Mouse (Mus musculus) common myeloid progenitor, adult 5-6 weeks (primary cell): ENCODE measurements at regions not wholly inside any gene's neighbourhood (a gene's known extent, or its start where the extent isn't known, plus 50 kb on each side); places are given as distances from the start of the nearest gene placed in this dataset.

Experiments used
- ATAC-seq: replicated peaks from 2 replicates; pipeline ENCODE4 v1.8.0; 2016; ENCODE audit warnings: low read depth, mild to moderate bottlenecking, moderate TSS enrichment, inconsistent platforms; ENCODE audit not compliant: poor library complexity, severe bottlenecking

DNA sequence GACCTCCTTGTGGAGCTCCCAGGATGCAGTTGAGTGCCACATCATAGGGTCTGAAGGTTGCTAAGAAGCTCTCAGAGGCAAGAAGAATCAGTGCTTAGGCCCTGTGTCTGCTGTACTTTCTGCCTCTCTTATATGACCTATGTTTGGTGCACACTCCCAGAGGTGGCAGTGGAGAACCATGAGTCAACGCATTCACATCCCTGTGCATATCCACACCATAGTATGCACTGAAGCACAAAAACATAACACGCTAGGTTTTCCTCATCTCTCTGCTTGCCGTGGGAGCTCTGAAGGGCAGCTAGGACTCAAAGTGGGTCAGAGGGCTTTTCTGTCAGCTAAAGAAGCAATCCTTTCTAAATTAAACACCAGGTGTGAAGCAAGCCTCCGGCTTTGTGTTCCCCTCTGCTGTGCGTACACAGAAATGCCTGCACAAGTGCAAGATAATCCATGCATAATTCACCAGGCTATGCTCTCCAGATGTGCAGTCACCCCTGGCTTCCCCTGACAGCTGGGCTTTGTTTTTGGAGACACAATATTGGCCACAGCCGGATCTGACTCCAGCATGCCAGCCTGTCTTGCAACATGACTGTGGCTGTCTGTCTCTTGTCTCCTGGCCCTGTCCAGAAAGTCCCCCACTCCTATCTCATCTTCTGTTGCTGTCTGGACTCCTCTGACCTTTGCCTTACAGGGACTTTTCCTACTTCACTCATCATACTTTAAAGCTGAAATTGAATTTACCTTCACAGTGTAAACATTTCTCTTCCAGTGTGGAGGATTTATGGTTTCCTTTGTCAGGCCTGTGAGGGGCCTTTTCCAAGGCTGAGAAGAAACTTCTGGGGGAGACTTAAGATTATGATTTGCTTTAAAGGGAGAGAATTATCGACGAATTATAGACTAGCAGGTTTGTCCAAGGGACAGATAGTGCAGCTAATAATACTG lies 405.1 kb upstream of the Mctp2 start:
- ATAC-seq = no peak

DNA sequence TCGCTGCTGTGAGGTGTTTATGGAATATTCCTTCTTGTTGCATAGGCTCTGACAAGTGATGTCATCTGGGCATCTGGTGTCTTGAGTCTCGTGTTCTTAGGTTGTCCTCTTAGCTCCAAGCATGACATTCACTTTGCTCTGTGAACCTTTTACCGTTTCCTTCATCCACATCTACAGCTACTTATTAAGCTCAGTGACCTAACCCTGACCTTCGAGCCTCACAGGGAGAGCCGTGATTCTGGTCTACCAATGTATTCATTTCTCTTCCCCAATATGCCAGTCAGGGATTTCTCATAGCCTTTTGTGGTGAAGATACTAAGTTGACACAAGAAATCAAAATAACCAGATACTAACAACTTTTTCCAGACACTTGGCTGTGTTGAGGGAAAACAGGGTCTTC lies 409.0 kb upstream of the Mctp2 start:
- no peak for ATAC-seq

DNA sequence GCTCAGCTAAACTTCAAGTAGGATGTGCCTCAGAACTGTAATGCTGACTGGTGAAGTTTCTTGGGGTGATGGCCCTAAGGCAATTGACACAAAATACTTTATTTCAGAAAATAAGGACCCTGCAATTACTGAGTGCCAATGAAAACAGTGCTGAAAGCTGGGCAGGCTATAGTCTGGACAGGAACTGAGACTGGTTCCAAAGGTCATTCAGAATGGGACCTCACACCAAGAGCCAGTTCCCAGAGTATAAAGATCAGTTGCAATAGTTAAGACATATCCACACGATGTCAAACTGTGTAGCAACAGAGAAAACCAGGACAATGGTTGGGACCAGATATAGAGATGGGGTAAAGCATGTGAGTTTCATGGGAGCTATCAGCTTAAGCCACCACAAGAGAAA lies 409.6 kb upstream of the Mctp2 start:
- no peak for ATAC-seq

DNA sequence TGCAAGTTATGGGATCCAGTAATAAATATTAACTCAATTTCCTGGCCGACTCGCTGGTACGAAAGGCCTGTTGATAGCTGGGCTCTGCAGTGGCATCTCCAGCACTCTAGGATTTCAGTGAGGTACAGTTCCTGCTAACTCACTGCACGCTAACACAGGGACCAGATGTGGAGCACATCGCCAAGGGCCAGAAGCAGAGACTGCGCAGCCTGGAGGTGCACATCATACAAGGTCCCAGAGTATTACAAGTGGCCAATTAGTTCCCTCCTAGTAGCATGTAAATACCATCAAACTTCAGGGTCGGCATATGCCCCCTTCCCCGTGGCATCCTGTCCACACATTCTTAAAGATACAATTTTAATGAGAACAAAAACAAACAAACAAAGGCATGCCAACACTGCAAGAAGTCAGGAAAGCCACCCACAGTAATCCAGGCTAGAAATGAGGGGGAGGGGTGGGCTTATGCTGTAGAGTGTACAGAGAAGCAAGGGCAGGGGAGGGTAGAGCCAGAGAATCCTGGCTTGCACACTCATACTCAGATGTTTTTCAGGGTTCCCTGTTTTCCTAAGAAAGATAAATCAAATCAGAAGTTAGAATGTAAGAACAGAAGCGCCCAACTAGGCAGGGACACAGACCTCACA lies 419.9 kb upstream of the Mctp2 start:
- ATAC-seq = no peak

DNA sequence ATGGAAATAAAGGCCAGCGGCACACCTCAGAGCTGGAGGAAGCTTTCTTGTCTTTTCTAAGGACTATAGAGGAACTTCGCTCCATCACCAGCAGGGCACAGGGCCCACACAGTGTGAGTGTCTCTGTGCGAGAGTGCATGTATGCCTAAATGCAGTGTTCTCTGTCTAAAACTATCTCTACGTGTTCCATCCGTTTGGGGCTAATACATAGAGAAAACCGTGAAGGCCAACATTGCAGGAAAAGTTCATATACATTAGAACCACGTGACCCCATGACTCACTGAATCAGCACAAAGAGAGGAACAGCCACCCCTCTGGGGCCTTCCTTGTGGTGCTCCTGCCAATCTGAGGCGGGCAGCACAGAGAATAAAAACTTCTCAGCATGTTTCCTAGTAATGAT lies 431.4 kb upstream of the Mctp2 start:
- no peak for ATAC-seq

DNA sequence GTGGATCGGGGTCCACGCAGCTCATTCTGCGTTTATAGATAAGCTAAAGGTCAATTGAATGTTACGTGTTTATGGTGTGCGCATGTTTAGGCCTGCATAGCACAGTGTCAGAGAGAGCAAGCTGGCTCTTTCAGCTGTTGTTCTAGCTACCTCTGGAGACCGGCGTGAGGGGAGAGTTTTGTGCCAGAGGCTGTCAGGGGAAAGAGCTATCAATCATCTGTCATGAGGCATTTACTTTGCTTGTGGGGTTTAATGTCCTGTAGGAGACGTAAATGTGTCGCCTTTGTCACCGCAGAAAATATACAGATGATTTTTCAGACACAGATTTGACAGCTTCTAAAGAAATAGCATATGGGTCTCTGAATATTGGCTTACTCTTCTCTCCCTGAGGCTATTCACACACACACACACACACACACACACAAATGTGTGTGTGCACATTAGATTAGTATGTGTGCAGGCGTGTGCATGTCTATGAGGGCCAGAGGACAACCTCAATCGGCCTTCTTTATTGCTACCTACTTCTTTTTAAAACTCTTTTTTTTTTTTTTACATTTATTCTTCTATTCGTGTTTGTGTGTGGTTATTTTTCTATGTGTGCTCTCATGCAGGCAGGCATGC lies 432.0 kb upstream of the Mctp2 start:
- no peak for ATAC-seq

DNA sequence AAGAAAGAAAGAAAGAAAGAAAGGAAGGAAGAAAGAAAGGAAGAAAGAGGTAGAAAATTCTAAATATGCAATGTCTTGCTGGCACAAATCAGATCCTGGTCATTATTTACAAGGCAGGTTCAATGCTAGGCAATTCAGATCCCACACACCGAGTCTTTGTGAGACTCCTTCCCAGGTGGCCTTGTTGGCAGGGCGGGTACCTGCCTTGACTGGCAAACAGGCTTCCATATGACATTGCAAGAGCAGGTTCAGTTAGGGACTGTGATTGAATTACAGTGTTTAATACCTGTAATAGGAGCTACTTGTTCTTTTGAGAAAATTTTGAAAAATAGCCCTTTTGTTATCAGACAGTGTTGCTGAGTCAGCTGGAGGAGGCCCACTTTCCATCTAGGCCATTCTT lies 436.0 kb upstream of the Mctp2 start:
- no peak for ATAC-seq

DNA sequence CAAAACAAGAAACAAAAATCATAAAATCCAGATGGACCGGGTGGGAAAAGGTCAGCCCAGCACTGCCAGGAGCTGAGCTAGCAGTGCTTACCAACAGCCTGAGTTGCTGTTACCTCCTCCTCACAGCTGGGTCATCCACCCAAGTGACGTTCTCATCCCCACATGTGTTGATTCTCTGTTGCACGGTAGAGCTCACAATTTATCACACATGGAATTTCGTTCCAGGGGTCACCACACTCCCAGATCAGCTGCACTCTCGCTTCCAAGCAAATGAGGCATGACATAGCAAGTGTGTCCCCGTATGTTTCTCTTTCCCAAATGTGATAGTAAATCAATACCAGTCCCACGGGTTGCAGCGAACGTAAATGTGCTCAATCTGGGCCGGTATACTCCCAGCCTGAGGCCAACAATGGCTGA lies 445.1 kb upstream of the Mctp2 start:
- no peak for ATAC-seq

DNA sequence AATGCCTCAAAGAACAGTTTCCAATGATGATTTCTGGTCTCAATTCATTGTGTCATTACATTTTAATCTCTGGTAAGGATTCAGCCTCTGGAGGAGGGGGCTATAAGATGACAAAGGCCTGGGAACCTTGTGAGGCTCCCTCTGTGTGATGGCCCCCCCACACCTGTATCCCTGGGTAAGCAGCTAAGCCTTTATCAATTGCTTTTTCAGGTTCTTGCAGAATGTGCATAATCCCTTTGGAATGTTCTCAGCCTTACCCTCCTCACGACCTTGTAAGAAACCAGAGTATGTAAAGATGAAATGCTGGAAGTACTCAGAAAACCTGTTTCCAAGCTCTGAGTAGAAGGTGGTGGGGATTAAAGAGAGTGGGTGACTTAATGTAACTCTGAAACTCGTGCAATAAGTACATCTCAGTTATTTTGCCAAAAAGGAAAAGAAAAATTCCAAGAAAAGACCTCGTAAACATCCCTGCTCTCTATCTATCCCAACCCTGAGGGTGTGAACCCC lies 446.7 kb upstream of the Mctp2 start:
- no peak for ATAC-seq

DNA sequence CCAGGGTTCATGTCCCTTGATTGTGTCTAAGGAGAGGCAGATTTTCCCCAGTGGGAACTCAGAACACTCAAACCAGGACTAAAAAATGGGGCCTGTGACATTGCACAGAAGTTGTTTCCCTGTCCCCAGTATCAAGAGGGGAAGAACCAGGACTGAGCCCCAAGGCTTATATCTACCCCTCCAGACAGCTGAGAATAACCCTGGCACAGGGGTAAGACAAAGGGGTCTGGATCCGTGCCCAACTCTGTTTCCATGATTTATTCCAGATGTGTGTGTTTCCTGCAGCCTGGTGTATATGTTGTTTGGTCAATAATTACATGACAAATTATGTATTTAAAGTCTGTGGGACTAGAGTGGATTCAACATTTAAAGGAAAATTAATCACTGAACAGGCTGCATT lies 456.3 kb upstream of the Mctp2 start:
- no peak for ATAC-seq

DNA sequence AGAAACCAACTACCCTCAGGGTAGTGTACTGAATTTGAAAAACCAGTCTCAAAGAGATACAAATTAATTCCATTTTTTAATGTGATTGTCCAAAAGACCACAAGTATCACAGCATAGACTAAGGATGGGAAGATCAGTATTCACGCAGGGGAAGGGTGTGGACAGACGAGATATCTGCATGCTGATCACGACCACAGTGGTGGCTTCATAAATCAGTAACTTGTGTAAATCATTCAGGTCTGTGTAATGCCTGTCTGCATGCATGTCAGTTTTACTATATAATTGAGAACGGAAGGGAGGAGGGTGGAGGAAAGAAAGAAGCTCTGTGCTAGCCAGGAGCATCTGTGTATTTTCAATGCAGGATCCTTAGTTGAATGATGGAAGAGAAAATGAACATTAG lies 462.3 kb upstream of the Mctp2 start:
- ATAC-seq = no peak

DNA sequence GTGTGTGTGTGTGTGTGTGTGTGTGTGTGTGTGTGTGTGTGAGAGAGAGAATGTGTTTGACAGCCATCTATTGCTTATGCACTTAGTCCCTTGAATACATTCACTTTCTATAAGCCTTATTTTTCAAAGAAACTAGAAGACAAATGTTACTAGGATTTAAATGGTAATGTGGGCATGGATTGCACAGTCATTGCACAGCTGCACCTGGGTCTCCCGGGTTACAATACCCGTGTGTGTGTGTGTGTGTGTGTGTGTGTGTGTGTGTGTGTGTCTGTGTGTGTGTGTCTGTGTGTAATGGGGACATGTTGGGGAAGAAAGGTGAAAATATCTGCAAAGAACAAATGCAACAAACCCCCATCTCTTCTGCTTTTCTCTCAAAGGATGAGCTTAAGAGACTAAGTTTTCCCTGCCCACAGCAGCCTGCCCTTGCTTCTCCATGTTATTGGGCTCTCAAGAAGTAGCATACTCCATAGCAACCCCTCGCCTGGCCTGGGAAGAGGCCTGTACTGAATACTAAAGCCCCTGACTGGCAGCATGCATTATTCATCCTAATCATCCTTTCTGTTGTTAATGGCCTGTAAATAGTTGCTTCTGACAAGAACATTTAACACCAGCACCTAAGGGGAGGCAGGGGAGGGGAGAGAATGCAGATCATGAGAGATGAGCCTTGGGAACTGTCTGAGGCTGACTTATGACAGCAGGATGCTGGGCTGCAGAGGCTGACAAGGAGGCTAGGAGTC lies 467.8 kb upstream of the Mctp2 start:
- ATAC-seq = no peak

DNA sequence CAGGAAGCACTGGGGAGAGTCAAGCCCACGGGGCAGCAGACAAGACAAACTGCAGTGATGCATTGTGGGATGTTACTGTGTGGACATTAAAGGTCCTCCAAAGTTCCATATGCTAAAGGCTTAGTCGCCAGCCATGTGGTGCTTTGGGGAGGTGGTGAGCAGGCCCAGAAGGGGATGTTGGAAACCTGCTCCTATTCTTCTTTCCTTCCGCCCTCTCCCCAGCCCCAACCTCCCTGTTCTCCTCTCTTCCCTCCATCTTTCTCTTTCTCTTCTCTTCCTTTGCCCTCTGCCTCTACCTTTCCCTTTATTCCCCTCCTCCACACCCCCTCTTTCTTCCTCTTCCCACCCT lies 468.3 kb upstream of the Mctp2 start:
- ATAC-seq = no peak

DNA sequence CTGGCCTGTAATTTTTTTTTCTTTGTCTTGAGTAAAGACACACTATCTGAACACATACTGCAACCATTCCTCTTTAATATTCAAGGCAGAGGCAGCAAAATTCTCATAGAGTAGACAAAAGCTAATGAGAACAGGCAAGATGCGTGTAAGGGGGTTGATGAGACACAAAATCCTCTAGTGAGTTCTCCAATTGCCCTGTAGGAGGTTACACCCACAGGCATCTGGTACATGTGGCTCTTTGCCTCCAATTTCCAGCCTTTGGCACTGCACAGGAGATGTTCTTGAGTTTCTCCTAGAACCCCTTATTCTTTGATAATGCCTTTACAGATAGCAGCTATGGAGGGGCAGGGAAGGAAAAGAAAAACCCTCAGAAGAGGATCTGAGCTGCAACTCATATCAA lies 480.9 kb upstream of the Mctp2 start:
- ATAC-seq = no peak

DNA sequence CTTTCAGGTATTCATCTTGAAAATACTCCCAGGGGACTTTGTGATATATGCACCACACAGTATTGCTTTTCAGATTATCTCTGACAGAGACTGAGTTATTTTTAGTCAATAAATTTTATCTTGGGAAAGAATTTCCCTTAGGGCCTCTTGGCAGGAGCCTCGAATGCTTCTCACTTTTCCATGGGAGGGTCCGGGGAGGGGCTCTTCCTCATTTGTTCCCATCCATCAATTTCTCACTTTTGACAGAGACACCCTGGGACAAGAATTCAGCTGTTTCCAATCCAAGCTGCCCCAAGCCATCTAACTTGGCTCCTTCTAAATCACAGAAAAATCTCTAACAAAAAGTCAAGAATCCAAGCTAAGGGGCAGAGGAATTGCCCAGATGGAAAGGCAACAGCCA lies 481.9 kb upstream of the Mctp2 start:
- no peak for ATAC-seq

DNA sequence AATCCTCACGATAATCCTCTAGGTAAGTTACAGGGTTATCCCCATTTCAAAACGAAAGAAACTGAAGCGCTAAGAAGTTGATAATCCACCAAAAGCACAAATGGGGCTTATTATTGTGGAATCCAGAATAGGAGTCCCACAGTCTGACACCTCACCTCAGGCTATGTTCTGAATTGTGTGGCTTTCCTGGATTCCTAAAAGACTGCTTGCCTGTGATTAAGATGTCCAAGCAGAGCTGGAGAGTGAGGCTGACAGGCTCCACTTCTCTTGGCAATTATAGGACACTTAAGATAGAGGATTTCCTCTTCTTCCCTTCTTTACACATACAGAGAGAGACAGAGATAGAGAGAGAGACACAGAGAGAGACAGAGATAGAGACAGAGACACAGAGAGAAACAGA lies 515.7 kb upstream of the Mctp2 start:
- ATAC-seq = no peak

DNA sequence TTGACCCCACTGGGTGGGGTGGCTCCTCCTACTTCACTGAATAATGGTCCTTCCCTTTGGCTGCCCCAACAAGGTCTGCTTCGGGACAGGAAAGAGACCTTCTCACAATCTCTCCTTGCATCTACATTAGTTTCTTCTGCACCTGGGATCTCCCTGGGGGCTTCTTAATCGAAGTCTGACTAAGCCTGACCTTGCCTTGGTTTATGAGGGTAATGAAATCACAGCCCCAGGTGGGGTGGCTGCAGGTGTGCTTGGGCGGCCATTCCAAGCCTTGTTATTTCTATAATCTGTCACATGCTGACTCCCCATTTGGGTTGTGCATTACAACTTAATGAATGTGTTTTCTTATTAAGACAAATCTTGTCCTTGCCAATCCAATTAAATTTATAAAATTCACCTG lies 520.2 kb upstream of the Mctp2 start:
- ATAC-seq = no peak

DNA sequence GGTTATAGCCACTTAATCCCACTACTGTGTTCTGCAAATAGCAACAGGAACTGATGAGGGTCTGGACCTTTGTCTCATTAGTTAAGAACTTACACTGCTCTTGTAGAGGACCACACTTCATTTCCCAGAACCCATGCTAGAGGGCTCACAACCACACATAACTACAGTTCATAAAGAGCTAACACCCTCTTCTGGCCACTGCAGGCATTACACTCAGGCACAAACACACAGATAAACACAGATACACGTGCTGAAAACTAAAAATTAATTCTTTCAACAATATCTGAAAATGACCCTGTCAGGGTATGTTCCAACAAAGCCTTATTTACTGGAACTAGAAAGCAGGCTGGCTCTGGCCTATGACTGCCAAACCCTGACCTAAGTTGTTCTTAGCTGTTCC lies 529.0 kb upstream of the Mctp2 start:
- no peak for ATAC-seq

DNA sequence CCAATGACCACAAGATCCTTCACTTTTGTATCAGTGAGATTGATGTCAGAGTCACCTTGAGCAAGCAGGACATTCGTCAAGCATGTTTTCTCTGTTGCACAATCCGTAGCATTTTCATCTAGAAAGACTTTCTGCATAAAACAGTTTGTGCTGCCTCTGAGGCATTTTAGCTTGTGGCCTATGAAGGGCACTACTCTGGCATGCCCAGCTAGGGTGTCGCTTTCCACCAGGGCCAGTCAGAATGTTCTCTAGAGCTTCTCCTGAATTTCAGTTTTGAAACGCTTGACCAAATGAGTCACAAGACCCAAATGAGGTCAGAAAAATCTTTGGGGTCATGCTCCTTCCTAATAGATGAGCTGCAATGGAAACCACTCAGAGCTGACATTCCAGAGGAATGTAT lies 529.6 kb upstream of the Mctp2 start:
- no peak for ATAC-seq

DNA sequence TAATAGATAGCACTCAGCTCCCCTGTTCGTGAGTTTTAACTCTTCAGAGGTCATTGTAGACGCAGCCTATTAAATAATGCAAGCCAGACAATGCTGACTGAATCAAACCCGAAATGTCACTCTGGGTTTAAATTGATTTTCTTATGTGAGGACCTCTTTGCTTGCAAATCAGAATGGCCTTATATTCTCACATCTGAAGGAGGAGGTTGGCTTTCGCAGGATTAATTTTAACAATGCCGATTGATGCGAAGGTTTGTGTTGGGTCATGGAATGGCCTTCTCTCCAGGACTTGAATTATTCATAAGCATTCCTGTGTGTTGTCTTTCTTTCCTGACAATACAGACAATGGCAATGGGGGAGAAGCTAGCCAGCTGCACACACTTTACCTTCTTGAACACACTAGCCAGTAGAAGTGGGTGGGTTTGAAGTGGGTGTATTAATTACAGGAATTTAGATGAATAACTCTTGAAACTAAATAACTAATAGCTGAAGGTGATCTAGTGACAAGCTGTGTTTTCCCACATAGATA lies 530.1 kb upstream of the Mctp2 start:
- ATAC-seq = no peak
